Mouse (Mus musculus) embryonic facial prominence, embryonic 11.5 days (tissue): ENCODE results near the gene Wdr83os. TPM values are rescaled to one million over a fixed set of nuclear protein-coding genes. Genes with fewer than 3 reads are reported as not detected.

Experiments used
- ATAC-seq: fragments of 200-750 bp; cut with Nextera tagmentation; replicated peaks from 2 replicates; pipeline ENCODE4 v1.8.0; 2017; ENCODE audit warnings: low read depth; ENCODE audit not compliant: insufficient number of reproducible peaks, low FRiP score, low TSS enrichment
- DNase-seq: peaks from one replicate; pipeline ENCODE4 v3.0.0-alpha.2; 2015; ENCODE audit warnings: low spot score
- H3K27ac ChIP-seq: fragments of 300-500 bp; sonication (generic); replicated peaks from 2 replicates; pipeline ENCODE4 v1.5.1; 2014; ENCODE audit warnings: mild to moderate bottlenecking, low read depth, low read length, control low read depth
- H3K27me3 ChIP-seq: fragments of 300-500 bp; sonication (generic); 2 replicates; pipeline ENCODE4 v1.6.1; 2014; ENCODE audit warnings: mild to moderate bottlenecking, low read length, moderate library complexity, mixed read lengths; ENCODE audit not compliant: control insufficient read depth, insufficient read depth
- H3K36me3 ChIP-seq: fragments of 300-500 bp; sonication (generic); replicated peaks from 2 replicates; pipeline ENCODE4 v1.6.1; 2014; ENCODE audit warnings: low read depth, mild to moderate bottlenecking, low read length, moderate library complexity, mixed read lengths; ENCODE audit not compliant: control insufficient read depth, insufficient read depth
- H3K4me1 ChIP-seq: fragments of 300-500 bp; sonication (generic); 2 replicates; pipeline ENCODE4 v1.6.1; 2014; ENCODE audit warnings: low read length, mixed read lengths; ENCODE audit not compliant: control insufficient read depth, insufficient read depth
- H3K4me2 ChIP-seq: fragments of 300-500 bp; sonication (generic); 2 replicates; pipeline ENCODE4 v1.6.1; 2014; ENCODE audit warnings: low read depth, mild to moderate bottlenecking, control low read depth, low read length, moderate library complexity
- H3K4me3 ChIP-seq: fragments of 300-500 bp; sonication (generic); 2 replicates; pipeline ENCODE4 v1.5.1; 2014; ENCODE audit warnings: low read depth, low read length, control low read depth
- H3K9ac ChIP-seq: fragments of 300-500 bp; sonication (generic); replicated peaks from 2 replicates; pipeline ENCODE4 v1.6.1; 2014; ENCODE audit warnings: mild to moderate bottlenecking, control low read depth, low read length
- H3K9me3 ChIP-seq: fragments of 300-500 bp; sonication (generic); replicated peaks from 2 replicates; pipeline ENCODE4 v1.6.1; 2016; ENCODE audit warnings: mild to moderate bottlenecking, low read length, inconsistent platforms, mixed read lengths; ENCODE audit not compliant: control insufficient read depth
- WGBS: fragments of 180-500 bp; shearing (Covaris S2); extraction: QIAGEN DNeasy Blood & Tissue Kit; methylation state at CpG from one replicate; pipeline ENCODE4 v1.1.7; 2014; 5-methylcytosine and 5-hydroxymethylcytosine counted together
- polyA plus RNA-seq: library from polyadenylated mRNA; unstranded; fragments of >200 nt; fragmentation: Nextera tagmentation; extraction: Ambion mirVana; gene quantifications from 2 replicates; pipeline ENCODE4 v1.2.1, GENCODE M21; 2014

Wdr83os gene
- polyA plus RNA-seq, 1 experiment from 2014 or later = 117 TPM

DNA sequence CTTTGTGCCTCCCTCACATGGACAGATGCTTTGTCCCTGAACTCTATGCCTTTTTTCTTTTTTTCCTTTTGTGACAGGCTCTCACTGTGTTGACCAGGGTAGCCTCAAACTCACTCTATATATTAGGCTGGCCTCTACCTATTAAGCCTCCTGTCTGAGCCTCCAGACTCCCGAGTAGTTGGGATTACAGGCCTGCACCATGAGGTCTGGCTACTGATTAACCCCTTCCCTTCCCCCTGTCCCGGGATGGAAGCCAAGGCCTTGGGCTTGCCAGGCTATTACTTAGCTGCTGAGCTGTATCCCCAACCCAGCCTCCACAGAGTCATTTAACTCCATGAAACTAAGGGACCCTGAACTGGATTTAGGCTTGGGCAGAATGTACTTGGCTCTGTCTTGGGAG is 15.3 kb upstream of the Wdr83os start:
- ATAC-seq (no peak), DNase-seq (no peak)
- no peak overlapping the region for H3K4me3 ChIP-seq
- H3K4me2 ChIP-seq = no peak overlapping the region
- no peaks in the 10 kb centered on the region for H3K27me3 ChIP-seq
- H3K9ac ChIP-seq = no peak overlapping the region
- no peak overlapping the region for H3K27ac ChIP-seq
- H3K36me3 ChIP-seq = no peaks in the 10 kb centered on the region
- WGBS = 56% methylated on average over 2 of the region's 2 CpGs
- 0 out of 2 replicates have a peak, but pooled peaks cover 2% of the 10 kb centered on the region for H3K4me1 ChIP-seq
- H3K9me3 ChIP-seq = no peaks in the 10 kb centered on the region

GRCm38 (mm10) chr8:85067155-85067554 is 13.4 kb upstream of the Wdr83os start:
- no peak overlapping the region for H3K27ac ChIP-seq
- H3K4me2 ChIP-seq = no peak overlapping the region; the same call in 1 of the 2 replicates
- DNase-seq = no peak
- ATAC-seq = no peak
- H3K4me3 ChIP-seq = no peak overlapping the region
- H3K36me3 ChIP-seq = no peaks in the 10 kb centered on the region
- no peaks in the 10 kb centered on the region for H3K27me3 ChIP-seq
- no peak overlapping the region for H3K9ac ChIP-seq
- WGBS = 98% methylated on average over 2 of the region's 2 CpGs
- H3K9me3 ChIP-seq = no peaks in the 10 kb centered on the region
- no peaks in the 10 kb centered on the region for H3K4me1 ChIP-seq

DNA sequence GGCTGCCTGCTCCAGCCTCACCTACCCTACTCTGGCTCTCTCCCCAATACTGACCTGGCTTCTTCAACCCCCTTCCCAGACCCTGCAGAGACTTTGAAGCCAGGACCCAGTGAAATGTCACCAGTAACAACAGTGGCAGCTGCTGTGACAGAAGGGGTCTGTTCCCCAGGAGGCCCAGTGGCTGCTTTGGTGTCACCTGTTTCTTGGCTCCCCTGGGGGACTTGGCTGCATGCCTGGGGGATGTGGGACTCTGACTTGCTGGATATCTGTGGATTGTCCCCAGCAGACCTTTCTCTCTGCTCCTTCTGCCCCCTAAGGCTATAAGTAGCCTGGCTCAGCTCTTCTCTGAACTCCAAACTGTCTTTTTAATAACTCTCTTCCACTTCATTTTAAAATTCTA is 12.6 kb upstream of the Wdr83os start, which contains the start of gene Gm5741:
TSS of gene Gm5741 (minus strand) at position 1 of the 400 bp plus-strand sequence.
- Histone ChIP-seq H3K36me3 (no peaks in the 10 kb centered on the region), H3K9me3 (no peaks in the 10 kb centered on the region), H3K4me3 (no peak within 1 kb of the TSS), H3K4me2 (no peak within 1 kb of the TSS; the same call in 1 of the 2 replicates), H3K27ac (no peak within 1 kb of the TSS), H3K27me3 (no peaks in the 10 kb centered on the region), H3K9ac (no peak within 1 kb of the TSS), H3K4me1 (no peaks in the 10 kb centered on the region)
- DNase-seq (no peak), ATAC-seq (no peak)

- Histone ChIP-seq H3K9ac (peak overlapping the region; percentile 23; the same call in 1 of the 2 replicates), H3K36me3 (no peaks in the 10 kb centered on the region; the same call in 1 of the 2 replicates), H3K4me3 (peak overlapping the region; percentile 88; the same call in 1 of the 2 replicates), H3K4me1 (no peaks in the 10 kb centered on the region), H3K27ac (peak overlapping the region; percentile 93; the same call in 1 of the 2 replicates), H3K9me3 (no peaks in the 10 kb centered on the region), H3K4me2 (peak overlapping the region; percentile 68), H3K27me3 (no peaks in the 10 kb centered on the region)
- DNase-seq (no peak), ATAC-seq (no peak)
- 84% methylated on average over 5 of the region's 5 CpGs for WGBS
These were observed 9.5 kb upstream of the Wdr83os start for GRCm38 (mm10) chr8:85071041-85071440.

DNA sequence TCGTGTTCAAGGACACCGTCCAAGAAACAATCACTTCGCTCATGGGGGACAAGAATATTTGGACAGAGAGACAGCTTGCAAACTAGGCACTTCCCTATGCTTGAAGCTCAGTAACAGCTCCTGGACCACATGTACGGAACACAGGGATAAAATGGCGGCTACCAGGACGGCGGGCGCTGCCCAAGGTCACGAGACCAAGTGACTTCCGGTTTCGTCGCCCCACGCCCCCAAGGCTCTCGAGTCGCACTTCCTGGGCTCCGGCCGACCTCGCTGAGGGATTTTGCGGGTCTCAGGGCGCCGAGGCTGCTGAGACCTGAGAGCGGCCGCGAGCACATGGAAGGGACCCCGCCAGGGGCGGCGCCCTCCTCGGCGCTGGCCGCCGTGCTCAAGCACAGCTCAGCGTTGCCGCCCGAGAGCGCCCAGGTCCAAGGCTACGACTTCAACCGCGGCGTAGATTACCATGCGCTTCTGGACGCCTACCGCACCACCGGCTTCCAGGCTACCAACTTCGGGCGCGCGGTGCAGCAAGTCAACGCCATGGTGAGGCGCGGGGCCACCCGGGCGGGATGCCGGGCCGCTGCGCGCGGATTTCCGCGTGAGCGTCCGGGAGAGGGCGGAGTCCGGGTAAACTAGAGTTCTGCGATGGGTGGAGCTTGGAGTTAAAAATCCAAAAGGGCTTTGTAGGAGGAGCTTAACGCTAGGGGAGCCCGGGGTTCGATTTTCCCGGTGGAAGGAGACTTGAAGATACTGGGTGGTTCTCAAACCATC is 8.8 kb upstream of the Wdr83os start, which contains the start of gene Dhps:
TSS of gene Dhps (plus strand) at position 244 of the 768 bp plus-strand sequence.
- no peaks in the 10 kb centered on the region for H3K9me3 ChIP-seq
- peak within 1 kb of the TSS; percentile 88 for H3K4me3 ChIP-seq
- DNase-seq (peak; percentile 96), ATAC-seq (peak; percentile 68)
- WGBS = under 1% methylated on average over 68 of the region's 68 CpGs
- peak within 1 kb of the TSS; percentile 68 for H3K4me2 ChIP-seq
- H3K36me3 ChIP-seq = no peaks in the 10 kb centered on the region; the same call in 1 of the 2 replicates
- H3K9ac ChIP-seq = peak within 1 kb of the TSS; percentile 89
- no peaks in the 10 kb centered on the region for H3K4me1 ChIP-seq
- H3K27ac ChIP-seq = peak within 1 kb of the TSS; percentile 93
- no peaks in the 10 kb centered on the region for H3K27me3 ChIP-seq

- Histone ChIP-seq H3K27me3 (no peaks in the 10 kb centered on the region), H3K9me3 (no peaks in the 10 kb centered on the region), H3K4me1 (no peaks in the 10 kb centered on the region), H3K36me3 (no peaks in the 10 kb centered on the region; the same call in 1 of the 2 replicates), H3K4me3 (peak overlapping the region; percentile 88), H3K27ac (no peak overlapping the region), H3K4me2 (peak overlapping the region; percentile 68), H3K9ac (peak overlapping the region; percentile 89)
- WGBS = 37% methylated on average over 9 of the region's 9 CpGs
- ATAC-seq = no peak
- DNase-seq = no peak
These were observed 8.1 kb upstream of the Wdr83os start for GRCm38 (mm10) chr8:85072364-85072929.

DNA sequence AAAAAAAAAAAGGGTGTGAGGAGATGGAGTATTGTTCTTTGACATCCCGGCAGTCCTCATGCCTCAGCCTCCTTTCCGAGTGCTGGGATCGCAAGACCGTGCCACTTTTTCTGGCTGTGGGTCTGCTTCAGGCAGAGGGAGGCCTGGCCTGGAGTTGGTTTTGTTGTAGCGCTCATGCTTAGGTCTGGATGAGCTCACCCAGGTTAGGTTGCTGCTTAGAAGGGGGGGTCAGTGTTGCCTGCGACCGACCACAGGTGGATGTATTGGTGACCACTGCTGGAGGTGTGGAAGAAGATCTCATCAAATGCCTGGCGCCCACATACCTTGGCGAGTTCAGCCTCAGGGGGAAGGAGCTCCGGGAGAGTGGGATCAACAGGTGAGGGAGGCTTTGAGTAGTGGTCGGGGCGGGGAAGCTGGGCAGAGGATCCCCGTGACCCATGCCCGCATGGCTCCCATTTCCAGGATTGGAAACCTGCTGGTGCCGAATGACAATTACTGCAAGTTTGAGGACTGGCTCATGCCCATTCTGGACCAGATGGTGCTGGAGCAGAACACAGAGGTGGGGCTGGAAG is 7.4 kb upstream of the Wdr83os start:
- no peak for ATAC-seq
- Histone ChIP-seq H3K4me2 (no peak overlapping the region), H3K9me3 (no peaks in the 10 kb centered on the region)

More for the DNA sequence above, 7.4 kb upstream of the Wdr83os start:
- Histone ChIP-seq H3K36me3 (no peaks in the 10 kb centered on the region; the same call in 1 of the 2 replicates), H3K4me3 (no peak overlapping the region), H3K9ac (no peak overlapping the region), H3K4me1 (no peaks in the 10 kb centered on the region), H3K27ac (no peak overlapping the region), H3K27me3 (no peaks in the 10 kb centered on the region)
- 93% methylated on average over 15 of the region's 15 CpGs for WGBS
- DNase-seq = no peak
